Mouse (Mus musculus) cerebellum, adult 9-11 months (tissue): ENCODE data around the gene Filip1l.

ENCODE experiments used
- DNase-seq: peaks from one replicate; pipeline ENCODE4 v3.0.0; 2022

Filip1l gene

DNA sequence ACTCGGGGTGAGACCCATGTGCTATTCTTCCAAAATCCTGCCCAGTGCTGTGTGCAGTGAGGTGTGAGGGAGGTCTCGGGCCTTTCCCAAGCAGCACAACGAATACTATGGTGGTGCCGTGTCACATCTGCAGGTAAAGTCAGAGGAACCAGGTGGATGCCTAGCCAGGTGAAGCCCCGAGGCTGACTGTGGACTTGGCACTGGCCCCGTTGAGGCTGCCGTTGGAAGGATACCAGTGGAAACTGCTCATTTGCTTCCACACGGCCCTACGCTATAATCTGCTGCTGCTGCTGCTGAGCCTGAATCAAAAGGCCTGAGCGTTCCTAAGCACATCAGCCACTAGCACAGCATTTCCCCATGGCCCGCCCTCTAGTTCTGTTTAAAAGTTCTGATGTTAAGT, 86.3 kb downstream of the Filip1l start:
- no peak for DNase-seq

DNA sequence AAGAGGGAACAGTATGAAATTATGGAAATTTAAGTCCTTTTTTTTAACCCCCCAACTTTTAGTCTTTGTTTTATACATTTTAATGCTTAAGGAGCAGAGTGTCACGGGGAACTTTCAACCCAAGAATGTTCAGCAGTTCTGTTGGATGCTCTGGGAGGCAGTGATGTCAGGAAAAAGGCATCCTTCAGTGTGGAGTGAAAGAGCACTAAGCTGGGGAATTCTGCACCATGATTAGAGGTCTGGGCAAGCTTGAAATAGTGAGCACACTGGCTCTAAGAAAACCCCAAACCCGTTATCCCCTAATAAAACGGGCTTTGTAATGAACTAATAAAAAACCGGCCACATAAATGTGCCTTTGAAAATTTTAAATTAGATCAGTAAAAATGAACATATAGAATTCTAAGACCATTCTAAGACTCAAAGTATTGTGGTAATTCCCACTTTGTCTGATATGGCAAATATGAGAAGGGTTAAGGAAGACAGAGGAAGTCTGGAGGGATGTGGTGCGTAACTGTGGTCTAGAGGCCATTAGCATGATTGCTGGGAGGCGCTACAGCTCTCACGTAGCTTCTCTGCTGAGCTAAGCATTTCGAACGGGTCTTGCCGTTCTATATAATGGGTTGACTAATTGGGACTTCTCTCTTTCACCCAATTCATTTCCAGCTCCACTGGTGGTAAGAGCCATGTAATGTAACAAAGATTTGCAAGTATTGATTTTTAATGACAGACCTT, 88.0 kb downstream of the Filip1l start:
- no peak for DNase-seq

DNA sequence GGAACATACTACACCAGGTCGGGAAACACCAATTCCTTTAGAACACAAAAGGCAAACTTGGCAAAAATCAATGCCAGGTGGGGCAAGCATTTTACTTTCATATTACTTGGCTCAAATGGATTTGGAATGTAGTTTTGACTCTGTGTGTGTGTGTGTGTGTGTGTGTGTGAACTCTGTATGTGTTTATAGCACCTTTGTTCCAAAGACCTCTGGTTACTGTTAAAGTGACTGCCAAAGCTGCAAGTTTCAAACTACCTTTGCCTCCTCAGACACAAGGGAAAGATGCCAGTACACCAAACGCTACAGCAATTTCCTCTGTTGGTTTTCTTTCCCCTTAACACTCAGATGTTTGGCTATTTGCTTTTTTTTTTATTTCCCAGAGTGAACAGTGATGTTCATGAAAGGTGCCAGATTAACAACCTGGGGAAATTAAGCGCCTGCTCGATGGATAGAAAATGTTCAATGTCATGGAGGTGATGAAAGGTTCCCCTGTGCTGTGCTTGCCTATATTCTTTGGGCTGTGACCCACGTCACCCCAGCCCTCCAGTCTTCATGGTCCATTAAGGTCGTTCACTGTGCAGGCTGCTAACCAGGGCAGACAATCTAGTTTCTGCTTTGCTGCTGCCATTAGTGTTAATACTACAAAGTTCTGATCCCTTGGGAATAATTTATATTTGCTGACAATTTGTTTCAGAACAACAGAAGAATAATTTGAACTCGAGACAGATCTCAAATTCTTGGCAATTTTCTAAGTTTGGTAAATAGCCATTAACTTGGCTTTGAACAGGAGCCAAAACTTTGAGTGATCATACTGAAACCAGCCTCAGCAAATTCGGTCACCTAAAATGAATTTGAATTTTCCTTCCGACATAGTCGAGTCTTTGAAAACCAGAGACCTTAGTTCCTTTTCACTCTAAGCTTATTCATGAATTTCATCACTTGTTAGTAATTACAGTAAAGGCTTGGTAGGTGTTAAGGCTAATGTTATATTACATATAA, 92.5 kb downstream of the Filip1l start:
- no peak for DNase-seq

DNA sequence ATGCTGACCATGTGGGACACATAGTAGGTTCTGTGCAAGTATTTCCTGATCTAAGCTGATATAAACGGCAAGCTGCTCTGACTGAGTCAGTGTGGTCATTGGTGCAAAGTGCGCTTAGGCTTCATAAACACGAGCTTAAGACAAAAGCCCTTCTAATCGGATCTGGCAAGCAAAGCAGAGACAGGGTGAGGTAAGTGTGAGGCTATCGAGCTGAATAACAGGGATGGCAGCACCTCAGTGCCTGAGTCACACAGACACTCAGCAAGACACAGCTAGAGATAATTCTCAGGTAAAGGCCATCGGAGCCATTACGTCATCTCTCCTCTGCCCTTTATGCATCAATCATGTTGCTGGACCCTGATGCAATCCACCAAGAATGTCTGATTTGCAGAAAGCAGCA, 100.1 kb downstream of the Filip1l start:
- DNase-seq = no peak

DNA sequence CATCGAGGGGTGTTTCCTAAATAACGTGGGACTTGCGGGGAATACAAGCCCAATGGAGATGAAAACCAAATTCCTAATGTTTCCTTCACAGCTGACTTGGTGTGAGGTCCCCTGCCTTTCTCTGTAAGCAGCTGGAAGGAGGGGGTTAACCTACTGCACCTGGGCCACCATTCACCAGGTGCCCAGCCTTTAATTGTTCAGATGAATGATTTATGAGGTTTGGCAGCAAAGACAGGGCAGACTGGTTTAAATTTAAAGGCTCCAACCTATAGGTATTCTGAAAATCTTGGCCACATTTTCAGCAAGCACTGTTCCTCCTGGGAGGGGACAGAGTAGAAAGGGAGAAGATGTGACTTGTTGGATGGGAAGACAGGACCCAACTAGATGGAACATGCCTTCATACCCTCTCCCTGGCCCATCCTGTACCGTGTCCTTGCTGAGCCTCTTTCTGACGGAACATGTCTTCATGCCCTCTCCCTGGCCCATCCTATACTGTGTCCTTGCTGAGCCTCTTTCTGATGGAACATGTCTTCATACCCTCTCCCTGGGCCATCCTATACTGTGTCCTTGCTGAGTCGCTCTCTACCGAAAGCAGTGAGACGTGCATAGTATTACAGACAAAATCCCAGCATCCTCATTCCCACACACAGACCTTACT, 101.3 kb downstream of the Filip1l start:
- no peak for DNase-seq

DNA sequence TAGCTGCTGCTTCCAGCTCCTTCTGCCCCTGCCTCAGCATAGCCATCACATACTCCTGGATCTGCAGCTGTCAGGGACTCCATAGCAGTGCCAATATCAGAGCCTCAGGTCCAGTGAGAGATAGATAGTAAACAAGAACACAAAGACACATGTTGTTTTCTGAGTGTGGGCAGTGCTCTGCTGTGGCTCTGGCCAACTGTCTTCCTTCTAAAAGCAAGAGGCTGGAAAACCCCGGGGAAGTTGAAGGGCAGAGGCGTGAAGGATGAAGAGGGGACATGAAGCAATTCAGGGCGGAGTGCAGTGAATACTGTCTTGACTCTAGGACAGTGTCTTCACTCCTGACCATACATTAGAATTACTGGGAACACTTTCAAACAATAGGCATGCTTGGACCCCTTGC, 102.7 kb downstream of the Filip1l start:
- DNase-seq = no peak

DNA sequence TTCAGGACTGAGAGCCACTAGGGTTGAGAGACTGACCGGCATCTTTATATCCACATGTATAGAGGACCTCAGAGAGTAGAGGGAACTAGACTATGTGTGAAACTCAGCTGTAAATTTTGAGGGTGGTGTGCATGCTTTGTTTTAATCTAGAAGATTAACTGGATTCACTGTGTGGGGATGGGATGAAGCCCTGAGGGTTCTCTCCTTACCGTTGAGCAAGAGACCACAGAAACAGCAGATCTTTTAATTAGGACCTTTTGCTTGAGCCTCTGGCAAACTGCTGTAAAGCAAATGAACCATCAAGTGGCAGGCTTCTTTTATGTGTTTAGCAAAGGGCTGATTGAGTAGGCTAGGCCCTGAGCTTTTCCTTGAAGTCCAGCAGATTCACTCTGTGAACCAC, 103.1 kb downstream of the Filip1l start:
- DNase-seq = no peak

DNA sequence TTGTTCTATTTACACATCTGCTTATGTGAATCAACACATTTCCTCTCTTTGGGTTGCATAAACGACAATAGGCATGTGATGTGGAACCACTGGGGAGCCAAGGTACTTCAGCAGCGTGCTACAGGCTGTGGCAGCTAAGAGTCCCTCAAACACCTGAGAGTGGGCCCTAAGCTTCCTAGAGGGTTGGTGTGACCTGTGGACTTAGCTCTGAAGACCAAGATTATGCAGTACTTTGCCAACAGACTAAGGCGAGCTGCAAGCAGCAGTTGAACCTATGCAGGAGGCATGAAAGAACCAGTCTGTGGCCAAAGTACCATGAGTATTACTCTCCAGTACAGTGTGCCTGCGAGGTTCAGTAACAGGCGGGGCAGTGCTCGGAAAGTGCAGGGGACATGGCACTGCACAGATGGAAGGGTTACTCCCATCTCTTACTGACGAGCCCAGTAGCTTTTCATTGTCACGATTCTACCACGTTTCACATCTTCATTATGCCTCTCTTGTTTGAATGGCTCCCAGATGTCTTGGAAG, 112.6 kb downstream of the Filip1l start:
- no peak for DNase-seq

DNA sequence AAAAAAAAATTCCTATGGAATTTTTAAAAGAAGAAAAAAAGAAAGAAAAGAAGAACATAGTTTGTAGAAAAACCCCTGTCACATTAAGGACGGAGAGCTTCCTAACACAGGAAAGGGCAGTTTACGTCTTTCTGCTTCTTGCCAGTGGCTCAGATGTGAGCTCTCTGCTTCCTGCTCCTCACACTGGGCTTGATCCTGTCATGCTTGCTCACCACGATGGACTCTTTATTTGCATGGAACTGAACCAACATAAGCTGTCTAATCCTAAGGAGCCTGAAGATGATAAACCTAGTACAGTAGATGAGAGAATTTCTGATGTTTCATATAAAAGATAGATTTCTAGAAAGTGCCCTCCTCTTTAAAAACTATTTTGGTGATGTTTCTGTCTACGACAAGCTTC, 116.4 kb downstream of the Filip1l start:
- DNase-seq = no peak

DNA sequence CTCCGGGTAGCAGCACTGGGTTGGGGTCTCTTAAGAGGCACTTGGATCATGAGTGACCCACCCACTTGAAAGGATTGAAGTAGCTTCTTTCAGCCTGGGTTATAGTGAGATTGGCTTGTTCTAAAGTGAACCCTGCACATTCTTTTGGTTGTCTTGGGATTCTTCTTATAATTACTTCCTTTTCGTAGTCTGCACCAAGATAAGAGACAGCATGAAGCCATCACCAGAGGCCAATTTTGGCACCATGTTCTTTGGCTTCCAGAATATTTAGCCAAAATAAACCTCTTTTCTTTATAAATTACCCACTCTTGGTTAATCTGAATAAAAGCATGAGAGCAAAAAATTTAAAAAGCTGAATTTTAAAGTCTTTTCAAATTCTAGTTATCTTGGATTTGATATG, 117.0 kb downstream of the Filip1l start:
- DNase-seq = no peak

DNA sequence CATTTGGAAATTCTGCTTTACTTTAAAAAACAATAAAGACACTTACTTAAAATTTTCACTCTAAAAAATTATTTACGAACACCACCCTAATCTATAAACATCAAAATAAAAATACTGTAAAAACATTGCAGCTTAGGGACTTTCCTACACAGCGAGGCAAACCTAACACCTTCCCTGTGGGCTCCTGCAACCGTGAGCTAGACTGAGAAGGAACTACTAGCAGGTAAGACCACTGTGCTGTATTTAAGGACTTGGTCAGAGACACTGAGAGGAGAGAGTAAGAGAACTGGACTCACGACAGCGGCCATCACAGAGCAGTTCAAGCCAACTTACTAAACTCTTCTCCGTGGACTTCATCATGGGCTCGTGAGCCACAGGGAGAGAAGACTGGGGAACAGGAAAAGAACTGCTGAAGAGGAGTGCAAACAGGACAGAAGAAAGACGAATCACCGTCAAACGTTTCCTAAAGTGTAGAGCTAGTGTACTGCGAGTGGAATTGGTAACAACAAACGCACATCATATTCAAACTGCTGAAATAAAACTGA, 117.5 kb downstream of the Filip1l start:
- no peak for DNase-seq

DNA sequence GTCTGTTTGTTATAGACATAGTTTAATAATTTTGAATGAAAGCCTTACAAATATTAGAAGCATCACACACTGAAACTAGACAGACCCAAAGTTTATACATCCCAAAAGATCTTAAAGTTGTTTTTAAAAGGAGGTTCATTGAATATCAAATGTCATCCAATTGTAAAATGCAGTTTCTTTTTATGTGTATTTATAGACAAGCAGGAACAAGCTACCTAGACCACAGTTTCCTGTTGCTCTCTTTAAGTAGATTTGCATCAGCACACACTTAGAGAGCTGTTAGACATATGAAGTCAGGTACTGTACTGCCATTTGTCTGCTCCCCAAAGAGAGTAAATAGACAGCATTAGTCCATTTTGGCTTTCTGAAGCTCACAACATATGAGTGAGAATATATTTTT, 118.2 kb downstream of the Filip1l start:
- no peak for DNase-seq

DNA sequence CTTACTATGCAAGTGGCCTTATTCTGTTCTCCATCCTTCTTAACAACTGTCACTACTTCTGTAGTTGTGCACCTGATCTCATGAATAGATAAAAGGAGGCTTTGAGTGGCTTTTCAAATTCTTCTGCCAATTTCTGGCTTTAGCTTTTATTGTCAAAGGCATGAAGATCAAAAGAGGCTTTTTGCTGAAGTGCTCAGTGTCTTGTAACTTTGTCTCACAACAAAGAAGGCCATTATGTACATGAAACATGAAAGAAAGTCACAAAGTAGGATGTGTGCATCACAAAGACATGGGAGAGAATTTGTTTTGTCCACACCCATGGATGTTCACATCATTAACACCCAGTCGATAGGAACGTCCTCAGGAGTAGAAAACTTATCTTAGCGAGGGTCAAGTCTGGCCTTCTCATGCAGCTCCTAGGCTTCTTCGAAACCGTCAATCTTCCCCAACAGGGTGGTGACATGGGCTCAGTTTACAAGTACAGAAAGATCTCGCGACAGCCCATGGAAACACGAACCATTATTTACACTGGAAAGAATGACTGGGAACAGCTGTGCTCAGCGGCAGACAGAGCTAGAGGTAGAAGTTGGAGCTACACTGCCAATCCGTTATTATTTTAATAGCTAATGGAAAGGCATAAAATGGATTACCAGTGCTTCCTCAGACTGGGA, 120.7 kb downstream of the Filip1l start:
- DNase-seq = no peak

DNA sequence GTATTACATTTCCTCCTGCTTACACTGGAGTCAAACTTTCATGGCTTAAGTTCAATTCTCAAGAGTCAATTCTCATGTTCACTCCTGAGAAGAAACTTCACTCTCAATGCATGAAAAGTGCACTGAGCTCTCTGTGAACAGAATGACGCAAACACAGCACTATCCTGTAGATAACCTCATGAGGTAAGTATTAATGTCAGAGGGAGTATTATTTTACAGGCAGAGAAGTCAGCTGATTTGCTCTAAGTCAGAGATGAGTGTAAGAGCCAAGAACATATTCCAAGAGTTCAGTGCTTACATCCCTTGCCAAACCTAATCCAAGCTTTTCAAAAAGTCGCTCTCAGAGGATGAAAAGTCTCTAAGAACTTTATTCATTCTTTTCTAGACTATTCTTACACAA, 125.6 kb downstream of the Filip1l start:
- no peak for DNase-seq

DNA sequence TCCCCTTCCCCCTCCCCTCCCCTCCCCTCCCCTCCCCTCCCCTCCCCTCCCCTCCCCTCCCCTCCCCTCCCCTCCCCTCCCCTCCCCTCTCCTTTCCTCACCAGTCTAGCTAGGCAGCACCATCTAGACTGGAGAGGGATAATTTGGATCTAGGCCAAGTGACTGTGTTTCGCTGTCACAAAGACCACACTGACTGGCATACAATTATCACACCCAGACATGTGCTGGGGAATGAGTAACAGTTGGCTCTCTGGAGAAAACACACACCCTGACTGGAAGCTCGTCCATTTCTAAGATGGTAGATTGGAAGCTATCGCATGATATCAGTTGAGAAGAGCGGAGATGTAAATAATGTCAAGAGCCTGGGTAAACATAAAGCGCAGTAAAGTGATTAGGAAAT, 126.9 kb downstream of the Filip1l start:
- DNase-seq = no peak

DNA sequence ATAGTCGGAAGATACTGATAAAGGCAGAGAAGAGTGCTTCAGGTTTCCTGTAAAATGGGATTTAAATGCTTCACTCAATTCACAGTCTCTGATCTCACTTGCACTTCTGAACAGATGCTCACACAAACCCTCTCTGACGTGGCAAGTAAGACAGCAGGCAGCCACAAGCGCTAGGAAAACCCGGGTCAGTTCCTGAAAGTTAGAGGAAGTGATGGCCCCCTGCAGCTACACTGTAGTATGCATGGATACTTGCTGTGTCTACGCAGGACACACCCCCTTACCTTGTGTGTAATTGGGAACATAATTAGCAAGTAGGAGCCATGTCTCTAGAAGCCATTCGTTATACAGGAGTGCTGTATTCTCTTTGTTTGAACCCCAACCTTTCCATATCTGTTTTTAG, 129.4 kb downstream of the Filip1l start:
- no peak for DNase-seq

DNA sequence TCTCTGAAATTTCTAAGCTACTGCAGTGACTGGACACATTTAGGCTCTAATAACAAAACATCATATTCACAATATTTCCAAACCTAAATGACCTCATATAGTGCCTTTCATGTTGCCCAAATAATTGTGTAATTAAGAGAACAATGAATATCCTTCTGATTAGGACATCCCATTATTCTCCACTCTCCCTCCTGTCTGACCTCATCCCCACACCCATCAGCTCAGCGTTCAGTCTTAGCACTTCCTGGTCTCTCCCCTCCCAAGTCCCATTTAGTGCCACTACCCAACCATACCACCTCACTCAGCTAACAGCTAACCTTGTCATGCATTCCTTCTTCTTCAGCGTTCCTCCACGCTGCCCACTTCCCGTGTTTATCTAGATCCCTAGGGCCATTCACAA, 130.0 kb downstream of the Filip1l start:
- no peak for DNase-seq

DNA sequence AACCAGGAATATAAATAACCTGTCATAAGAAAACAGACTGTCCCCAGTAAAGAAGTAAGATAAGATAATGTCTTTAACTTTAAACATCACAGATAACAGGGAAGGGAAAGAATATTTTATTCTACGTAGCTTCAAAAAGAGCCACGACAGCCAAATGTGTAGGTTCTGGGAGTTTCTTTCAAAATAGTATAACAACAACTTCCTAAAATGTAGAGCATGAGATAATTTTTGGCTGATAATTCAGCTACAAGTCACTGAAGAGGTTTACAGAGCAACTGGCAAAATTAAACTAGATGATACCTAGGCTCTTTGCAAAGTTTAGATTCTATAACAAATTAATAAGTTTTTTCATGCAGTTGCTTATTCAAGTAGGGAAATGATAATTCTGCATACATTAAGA, 130.6 kb downstream of the Filip1l start:
- no peak for DNase-seq

DNA sequence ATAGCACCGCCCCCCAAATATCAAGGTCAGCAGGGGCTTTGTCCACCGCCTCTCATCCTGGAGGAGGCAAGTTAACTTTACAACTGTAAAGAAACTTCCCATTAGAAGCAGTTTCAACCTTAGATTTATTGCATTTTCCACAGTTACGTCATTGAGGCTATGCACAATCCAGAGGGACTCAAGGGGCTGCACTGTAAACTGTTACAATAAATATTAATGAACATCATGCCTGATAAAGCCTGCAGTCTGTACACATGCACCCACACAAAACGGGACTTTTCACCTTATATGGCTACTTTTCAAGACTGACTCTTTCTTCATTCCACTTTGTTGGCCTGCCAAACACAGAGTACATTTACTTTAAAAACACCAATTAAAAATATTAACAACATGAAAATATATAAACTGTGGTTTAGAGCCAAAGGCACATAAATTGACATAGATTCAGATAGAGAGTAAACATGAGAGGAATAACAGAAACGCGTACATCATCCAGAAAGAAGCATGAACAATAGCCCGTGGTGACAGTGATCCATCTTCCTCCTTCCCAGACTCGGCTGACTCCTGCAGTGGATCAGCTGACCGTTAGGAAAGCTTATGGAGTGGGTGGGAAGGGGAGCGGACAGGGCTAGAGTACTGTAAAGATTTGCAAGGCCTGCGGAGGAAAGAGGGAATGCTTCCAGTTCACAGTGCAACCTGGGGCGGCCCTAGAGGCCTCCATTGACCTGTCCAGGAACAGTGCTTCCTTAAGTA, 131.3 kb downstream of the Filip1l start:
- no peak for DNase-seq

DNA sequence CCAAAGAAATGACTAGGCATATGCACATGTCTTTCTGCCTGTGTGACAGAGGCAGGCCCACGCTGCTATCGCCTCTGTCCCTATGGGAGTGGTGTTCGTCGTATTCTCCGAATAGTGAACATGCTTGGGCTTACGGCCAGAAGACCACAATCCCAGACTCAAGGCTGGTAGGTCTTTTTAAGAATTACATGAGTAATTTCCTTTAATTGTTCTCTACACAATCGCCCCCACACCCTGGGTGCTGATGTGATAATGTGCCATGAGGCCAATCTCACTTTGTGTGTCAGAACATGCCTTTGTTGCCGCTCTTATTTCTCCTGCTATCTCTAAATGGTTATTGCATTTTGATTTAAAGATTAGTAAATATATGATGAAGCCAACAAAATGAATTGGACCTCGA, 132.4 kb downstream of the Filip1l start:
- no peak for DNase-seq

DNA sequence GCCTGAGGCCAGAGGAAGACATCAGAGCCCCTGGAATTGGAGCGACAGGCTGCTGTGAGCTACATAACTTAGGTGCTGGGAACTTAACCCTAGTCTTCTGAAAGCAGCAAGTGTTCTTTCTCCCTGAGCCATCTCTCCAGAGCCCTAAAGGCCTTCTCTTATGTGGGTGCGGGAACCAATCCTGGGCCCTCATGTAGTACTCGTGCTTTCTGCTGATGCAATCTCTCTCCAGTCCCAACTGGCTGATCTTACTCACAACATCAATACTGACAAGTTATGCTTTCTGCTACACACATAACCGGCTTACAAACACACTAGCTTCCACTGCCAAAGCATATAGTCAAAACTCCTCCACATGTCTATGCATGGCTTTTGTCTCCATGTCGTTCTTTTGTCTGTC, 133.4 kb downstream of the Filip1l start:
- no peak for DNase-seq

DNA sequence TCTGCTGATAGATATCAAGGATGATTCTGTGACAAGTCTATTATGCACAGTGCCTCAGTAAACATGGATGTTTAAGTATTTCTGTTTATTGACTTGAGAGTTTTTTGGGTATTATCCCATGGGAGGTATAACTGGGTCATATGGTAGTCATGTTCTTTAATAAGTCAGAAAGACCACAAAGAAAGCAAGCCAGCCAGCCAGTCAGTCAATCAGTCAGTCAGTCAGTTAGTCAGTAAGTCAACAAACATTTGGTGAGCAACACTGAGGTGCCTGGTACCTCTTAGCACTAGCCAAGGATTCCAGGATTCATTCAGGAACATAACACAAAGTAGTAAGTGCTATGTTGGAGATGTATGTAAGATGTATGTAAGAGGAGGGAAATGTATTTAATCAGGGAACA, 135.8 kb downstream of the Filip1l start:
- no peak for DNase-seq
